Mouse (Mus musculus): ENCODE measurements around the gene Olfr385. TPM values are rescaled to one million over a fixed set of nuclear protein-coding genes. Genes with fewer than 3 reads are reported as not detected.

Gene Olfr385
- not detected in 2 replicates for polyA plus RNA-seq (2012; rRNA removed; ENCODE audit: low replicate concordance)

GRCm38 (mm10) chr11:73592908-73593307 is at the start of gene Olfr385:
TSS of gene Olfr385 (minus strand) at chr11:73593008.

GRCm38 (mm10) chr11:73598294-73598693 is 5.5 kb upstream of the Olfr385 start, which contains the start of gene Olfr384:
TSS of gene Olfr384 (plus strand) at chr11:73598594.

Other genes with a start within 250 kb of the Olfr385 start
- 0.46 and 0.77 TPM in 2 replicates for gene Olfr20, start 242.2 kb downstream of the Olfr385 start, polyA plus RNA-seq (2012; rRNA removed; ENCODE audit: low replicate concordance)
- not detected in 2 replicates for gene Olfr376, start 221.8 kb downstream of the Olfr385 start, polyA plus RNA-seq (2012; rRNA removed; ENCODE audit: low replicate concordance)
- gene Olfr1, start 193.4 kb downstream of the Olfr385 start, polyA plus RNA-seq (2012; rRNA removed; ENCODE audit: low replicate concordance): not detected in 2 replicates
- gene Olfr378, start 164.5 kb downstream of the Olfr385 start, polyA plus RNA-seq (2012; rRNA removed; ENCODE audit: low replicate concordance): not detected in 2 replicates
- gene Olfr380, start 135.5 kb downstream of the Olfr385 start, polyA plus RNA-seq (2012; rRNA removed; ENCODE audit: low replicate concordance): not detected in 2 replicates
- not detected in 2 replicates for gene Olfr381, start 101.4 kb downstream of the Olfr385 start, polyA plus RNA-seq (2012; rRNA removed; ENCODE audit: low replicate concordance)
- not detected in 2 replicates for gene Olfr382, start 75.8 kb downstream of the Olfr385 start, polyA plus RNA-seq (2012; rRNA removed; ENCODE audit: low replicate concordance)
- not detected in 2 replicates for gene Olfr384, start 5.6 kb upstream of the Olfr385 start, polyA plus RNA-seq (2012; rRNA removed; ENCODE audit: low replicate concordance)
- not detected in 2 replicates for gene Zfp735, start 95.8 kb upstream of the Olfr385 start, polyA plus RNA-seq (2012; rRNA removed; ENCODE audit: low replicate concordance)
- not detected in 2 replicates for gene Olfr389, start 187.7 kb upstream of the Olfr385 start, polyA plus RNA-seq (2012; rRNA removed; ENCODE audit: low replicate concordance)
- not detected in 2 replicates for gene Olfr390, start 190.0 kb upstream of the Olfr385 start, polyA plus RNA-seq (2012; rRNA removed; ENCODE audit: low replicate concordance)
- not detected in 2 replicates for gene Olfr391-ps, start 210.0 kb upstream of the Olfr385 start, polyA plus RNA-seq (2012; rRNA removed; ENCODE audit: low replicate concordance)
- not detected in 2 replicates for gene Olfr392, start 224.0 kb upstream of the Olfr385 start, polyA plus RNA-seq (2012; rRNA removed; ENCODE audit: low replicate concordance)

Data from subcutaneous adipose tissue, adult 2 months (tissue).